In genomic region chr16:48234999-48235398, GRCm38 (mm10) we compare ENCODE assay signal across 1 mouse cellular context.
TF ChIP-seq lines count a peak whose summit lies in the region.

No protein-coding gene starts in this region.

TF ChIP-seq in MEL, 35 proteins besides CTCF, POLR2A, EP300 and RAD21 (continued from another document):
- TF ChIP-seq NELFE (IDR thresholded peaks at IDR 0.05; ENCODE audit: low read depth, low read length) (no peak), TCF12 (IDR thresholded peaks at IDR 0.05; ENCODE audit: low read depth, low read length) (no peak), USF2 (IDR thresholded peaks at IDR 0.05; ENCODE audit: borderline replicate concordance in 1 of 2, insufficient read depth in 1 of 2, low read depth in 1 of 2, low read length in 2 of 2) (no peak), MEF2A (IDR thresholded peaks at IDR 0.05; ENCODE audit: extremely low read depth, insufficient replicate concordance, low read depth, low read length, poor library complexity, severe bottlenecking) (no peak), MXI1 (IDR thresholded peaks at IDR 0.05; ENCODE audit: low read depth, low read length) (no peak)
